Mouse (Mus musculus) heart, postnatal 0 days (tissue): Measurements from ENCODE around the gene Gpr176.

ENCODE experiments used
- CTCF ChIP-seq: IDR thresholded peaks from 2 replicates; pipeline ENCODE4 v1.5.1; 2016; ENCODE audit warnings: antibody characterized with exemption, control low read depth, low read depth
- EP300 ChIP-seq: IDR thresholded peaks from 2 replicates; pipeline ENCODE4 v1.6.1; 2016; ENCODE audit warnings: antibody characterized with exemption, low read depth

GRCm38 (mm10) chr2:118287678-118288077, 85.5 kb downstream of the Gpr176 start:
- TF ChIP-seq CTCF: no peak
- TF ChIP-seq EP300: no peak
